Mouse (Mus musculus) kidney, postnatal 10 days (tissue): ENCODE data around the gene Socs3.
A peak's percentile ranks its signal among the peaks of the same experiment; 100 is the strongest.

ENCODE experiments used
- DNase-seq: peaks from one replicate; pipeline ENCODE4 v3.0.0; 2021; ENCODE audit warnings: mixed read lengths

Socs3 gene

GRCm38 (mm10) chr11:117952174-117952933 is 17.5 kb downstream of the Socs3 start:
- no peak for DNase-seq

GRCm38 (mm10) chr11:117951391-117951790 is 18.5 kb downstream of the Socs3 start:
- DNase-seq = no peak

- DNase-seq = peak; percentile 91
These were observed 20.3 kb downstream of the Socs3 start for GRCm38 (mm10) chr11:117949392-117950091.

DNA sequence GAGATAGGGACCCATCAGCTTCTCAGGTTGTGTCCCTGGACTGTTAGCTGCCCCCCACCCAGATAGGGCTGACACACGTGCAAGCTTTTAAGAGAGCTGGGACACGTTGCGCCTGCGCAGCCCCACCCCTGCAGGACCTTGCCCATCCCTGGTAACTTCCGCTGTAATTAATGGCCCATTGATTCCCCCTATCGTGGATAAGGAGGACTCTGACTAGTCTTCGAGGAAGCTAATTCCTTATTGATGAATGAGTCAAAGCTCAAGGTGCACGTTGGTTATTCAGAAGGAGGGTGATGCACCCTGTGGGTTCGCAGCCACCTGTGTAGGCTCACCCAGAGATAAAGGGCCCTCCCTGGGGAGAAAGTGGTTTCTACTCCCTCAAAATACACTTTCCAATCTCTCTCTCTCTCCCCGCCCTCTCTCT is 22.8 kb downstream of the Socs3 start:
- no peak for DNase-seq

GRCm38 (mm10) chr11:117946195-117946979 is 23.5 kb downstream of the Socs3 start:
- no peak for DNase-seq

DNA sequence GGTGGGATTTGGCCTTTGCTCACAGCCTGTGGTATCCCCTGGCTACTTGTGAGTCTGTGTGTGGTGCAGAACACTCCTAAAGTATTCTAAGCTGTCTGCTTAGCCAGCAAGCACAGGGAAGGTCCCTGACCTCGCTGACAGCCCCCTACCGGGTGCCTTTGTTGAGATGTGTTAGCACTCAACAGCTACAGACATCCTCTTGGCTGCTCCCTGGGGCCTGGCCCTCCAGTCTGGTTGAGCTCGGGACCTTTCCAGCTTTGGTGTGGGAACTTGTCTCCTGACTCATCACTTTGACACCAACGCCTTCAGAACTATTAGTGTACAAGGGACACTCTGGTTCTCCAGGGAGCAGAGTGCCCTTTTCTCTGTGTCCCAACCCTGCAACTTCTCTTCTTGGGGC is 28.0 kb downstream of the Socs3 start:
- no peak for DNase-seq

DNA sequence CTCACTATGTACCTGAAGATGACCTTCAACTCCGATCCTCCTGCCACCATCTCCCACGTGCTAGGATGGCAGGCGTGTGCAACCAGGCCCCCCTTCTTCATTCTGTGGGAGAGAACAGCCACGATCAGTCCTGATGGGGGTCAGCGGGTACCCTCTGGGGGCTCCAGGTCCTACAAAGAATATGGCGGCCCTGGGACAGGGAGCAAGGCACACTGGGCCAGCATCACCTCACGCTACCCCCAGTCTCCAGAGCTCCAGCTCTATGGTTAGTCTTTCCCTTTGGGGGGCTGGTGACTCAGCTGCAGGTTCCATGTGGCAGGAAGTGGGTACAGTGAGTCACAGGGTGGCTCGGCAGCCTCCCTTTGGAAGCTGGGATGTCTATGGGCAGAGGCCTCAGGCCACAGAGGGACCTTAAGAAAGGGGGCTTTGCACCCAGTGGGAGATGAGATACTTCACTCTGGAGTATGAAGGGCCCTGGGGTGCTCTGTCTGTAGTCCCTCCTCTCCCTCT is 28.5 kb downstream of the Socs3 start:
- DNase-seq = no peak

DNA sequence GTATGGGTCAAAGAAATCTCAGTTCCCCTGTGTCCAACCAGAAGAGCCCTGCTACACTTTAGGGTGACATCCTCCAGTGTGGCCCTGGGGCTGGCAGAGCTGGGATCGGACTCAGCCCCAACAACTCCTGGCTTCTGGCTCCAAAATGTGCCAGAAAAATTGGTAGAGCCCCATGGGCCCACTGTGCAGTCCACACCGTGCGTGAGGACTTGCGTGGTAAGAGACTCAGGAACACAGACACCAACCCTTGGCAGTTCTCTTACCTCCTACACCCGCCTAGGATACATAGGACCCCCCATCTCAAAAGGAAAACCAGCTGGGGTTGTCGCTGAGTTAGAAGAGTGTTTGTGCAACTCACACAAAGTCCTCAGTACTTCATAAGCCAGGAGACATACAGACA is 29.0 kb downstream of the Socs3 start:
- no peak for DNase-seq

DNA sequence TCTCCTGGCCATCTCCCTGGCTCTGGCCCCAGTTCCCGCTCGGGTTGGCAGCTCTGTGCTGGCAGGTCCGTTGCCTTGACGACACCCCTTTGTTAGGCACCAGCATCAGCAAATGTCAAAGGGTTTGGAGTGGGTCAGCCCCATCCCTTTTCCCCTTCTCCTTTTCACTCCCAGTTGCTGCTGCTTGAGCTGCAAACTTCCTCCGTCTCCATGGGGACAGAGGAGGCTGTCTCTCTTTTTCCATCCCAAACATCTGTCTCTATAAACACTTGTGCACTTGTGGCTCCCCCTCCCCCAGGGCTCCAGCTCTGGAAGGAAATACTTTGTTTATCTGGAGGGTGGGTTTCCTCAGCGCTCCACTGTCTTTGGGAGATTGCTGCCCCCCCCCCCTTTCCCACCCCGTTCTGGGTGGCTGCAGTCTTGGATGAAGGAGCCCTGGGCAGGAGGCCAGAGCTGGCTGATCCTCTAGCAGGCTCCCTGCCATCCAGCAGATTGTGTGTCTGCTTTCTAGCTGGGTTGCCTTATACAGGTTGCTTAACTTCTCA is 30.0 kb downstream of the Socs3 start:
- peak; percentile 91 for DNase-seq

DNA sequence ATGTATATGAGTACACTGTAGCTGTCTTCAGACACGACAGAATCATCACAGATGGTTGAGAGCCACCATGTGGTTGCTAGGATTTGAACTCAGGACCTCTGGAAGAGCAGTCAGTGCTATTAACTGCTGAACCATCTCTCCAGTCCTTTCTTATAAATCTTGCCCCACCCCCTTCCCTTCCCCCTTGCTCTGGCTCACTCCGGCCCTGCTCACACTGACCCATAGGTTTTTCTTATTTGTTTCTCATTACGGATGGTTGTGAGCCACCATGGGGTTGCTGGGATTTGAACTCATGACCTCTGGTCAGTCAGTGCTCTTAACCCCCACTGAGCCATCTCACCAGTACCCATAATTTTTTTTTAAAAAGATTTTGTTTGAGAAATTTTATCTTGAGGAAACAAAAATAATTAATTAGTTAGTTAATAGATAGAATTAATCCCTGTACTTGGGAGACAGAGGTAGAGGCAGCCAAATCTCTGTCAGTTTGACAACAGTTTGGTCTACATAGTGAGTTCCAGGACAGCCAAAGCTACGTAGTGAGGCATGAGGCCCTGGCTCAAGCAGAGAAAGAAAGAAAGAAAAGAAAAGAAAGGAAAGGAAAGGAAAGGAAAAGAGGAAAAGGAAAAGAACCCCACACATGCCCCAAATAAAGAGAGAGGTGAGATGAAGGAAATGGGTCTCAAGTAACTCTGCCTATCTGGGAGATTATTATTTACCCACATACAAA is 30.7 kb downstream of the Socs3 start:
- no peak for DNase-seq

DNA sequence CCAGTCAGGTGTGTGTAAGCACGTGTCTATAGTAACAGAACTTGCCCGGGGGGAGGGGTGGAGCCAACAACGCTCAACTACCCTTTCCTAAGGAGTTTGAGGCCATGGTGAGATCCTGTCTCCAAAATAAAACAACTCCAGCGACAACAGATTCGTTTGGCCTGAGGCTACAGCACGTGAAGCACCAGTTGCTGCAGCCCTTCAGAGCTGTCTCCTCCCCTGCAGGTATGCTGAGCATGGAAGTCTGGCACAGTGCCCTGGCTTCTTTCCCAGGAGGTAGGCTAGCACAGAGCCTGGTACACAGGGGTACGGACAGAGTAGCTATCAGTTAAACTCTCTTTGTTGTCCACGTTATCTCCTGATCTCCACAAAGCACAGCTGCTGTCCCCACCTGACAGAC is 33.6 kb downstream of the Socs3 start:
- peak; percentile 91 for DNase-seq

DNA sequence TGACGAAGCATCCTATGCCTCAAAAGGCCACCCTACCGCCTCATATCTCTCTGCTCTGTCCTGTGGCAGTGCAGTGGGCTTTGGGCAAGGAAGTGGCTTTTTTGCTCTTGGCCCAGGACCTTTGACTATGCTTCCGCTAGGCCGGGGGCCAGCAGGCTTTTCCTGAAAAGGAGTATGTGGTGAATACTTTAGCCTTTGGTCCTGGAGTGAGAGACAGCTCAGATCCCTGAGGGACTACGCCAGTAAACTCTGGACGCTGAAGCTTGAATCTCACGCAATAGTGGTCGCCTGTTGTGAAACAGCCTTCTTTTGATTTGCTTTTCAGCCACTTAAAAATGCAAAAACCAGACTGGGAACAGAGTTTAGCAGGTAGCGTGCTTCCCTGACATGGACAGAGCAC is 34.2 kb downstream of the Socs3 start:
- peak; percentile 76 for DNase-seq

DNA sequence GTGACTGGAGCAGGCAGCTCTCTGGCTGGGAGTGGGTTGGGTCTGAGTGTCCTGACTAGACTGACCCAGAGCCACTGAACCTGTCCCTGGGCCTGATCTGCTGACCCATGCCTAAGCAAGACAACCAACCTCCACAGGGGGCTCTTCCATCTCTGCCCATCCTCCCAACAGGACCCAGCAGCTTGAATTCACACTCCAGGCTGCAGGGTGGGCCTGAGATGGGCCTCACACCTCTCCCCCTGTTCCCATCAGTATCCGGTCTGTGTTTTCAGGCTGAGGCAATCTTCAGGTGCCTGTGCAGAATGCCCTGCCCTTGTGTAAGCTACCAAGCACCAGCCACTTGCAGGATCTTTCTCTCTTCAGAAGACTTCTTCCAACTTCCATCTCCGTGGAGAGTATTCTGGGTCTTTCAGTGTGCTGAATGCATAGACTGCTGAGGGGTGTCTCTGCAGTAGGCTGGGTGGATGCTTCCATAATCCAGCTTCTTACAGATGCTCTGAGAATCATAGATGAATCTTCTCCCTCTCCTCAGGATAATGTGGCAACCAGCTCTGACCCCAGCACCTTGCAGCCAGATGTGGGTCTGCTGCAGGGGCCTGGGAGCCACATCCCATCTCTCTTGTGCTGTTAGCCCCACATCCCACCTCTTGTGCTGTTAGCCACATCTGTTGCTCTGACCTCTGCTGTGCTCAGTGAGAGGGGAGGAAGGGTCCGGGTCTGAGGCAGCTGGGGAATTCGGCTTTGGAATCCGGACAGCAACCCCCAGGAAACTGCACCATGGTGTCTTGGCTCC is 35.1 kb downstream of the Socs3 start:
- no peak for DNase-seq

- DNase-seq = no peak
These were observed 35.7 kb downstream of the Socs3 start for GRCm38 (mm10) chr11:117934168-117934567.

DNA sequence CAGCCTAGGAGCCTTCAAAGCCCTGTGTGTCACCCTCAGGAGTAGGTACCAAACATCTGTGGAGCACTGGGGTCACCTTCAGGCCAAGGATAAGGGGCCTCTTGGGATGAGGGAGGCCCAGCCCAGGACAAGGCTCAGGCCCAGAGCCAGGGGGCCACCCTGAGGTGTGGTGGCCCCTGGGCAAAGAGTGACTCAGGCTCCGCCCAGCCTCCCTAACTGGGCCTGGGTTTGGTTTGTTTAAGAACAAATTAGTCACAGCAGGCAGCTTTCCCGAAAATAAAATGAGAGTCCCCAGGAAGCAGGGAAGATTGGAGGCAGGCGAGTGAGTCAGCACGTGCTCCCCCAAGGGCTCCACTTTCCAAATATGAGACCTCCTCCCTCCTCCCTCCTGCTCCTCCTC is 37.7 kb downstream of the Socs3 start:
- no peak for DNase-seq

- DNase-seq = no peak
These were observed 38.3 kb downstream of the Socs3 start for GRCm38 (mm10) chr11:117931576-117931975.

DNA sequence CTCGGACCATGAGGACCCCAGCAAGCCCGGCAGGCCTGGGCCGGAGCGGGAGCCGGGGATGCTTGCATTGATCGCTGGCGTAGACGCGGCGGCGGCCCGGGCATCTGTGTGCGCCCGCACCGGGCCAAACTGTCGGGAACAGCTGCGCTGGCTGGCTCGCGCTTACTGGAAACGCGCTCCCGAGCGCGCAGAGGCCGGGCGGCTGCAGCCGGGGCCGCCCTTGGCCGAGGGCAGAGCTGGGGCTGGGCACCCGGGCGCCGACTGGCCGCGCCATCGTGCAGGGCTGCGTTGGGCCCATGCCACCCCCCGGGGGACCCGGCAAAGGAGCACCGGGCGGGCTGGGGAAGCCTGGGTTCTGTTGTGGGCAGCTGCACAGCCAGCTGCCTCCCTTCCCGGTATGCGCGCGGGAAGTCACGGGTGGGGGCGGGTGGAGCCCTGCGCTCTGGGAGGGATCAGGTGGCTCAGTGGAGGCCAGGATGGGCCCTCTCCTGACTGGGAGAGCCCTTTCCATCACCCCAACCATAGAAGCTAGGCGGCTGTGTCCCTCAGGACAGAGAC is 39.0 kb downstream of the Socs3 start:
- peak; percentile 71 for DNase-seq

DNA sequence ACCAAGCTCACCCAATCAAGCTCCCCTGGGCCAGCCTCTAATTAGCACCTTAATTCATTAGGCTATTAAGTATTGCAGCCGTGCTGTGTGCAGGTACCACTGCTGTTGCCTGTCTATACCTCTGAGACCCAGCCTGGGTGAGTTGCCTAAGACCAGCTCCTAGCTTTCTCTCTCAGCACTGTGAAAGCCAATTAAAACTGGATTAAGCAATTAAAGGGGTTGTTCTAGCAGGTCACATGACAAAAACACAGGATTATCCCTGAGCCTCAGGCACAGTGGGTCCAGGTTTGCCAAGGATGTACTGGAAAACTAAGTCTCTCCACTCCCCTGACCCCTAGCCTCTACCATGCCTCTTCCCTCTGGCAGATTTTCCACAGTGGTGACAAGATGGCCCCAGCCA is 44.3 kb downstream of the Socs3 start:
- no peak for DNase-seq

GRCm38 (mm10) chr11:117924466-117924865 is 45.4 kb downstream of the Socs3 start:
- DNase-seq = no peak

- DNase-seq = no peak
These were observed 46.6 kb downstream of the Socs3 start for GRCm38 (mm10) chr11:117923279-117923678.

DNA sequence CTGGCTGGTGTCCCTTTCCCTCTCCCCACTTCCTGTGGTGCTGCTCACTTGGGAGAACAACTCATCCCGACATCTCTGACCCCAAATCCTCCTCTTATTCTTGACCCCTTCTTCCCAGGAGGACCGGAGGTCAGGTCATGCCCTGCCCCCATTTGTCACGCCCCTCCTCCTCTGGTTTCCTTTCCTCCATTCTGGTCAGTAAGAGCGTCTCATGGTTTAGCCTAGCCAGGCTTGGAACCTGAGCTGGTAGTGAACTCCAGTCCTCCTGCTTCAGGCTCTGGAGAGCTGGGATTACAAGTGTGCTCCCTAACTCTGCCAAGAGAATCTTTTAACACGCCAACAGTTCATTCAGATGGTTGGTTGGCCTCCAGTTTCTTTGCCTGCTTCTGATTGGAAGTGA is 50.6 kb downstream of the Socs3 start:
- peak; percentile 60 for DNase-seq
